Mouse (Mus musculus) cerebral cortex, adult 2 months (tissue): ENCODE results near the gene Slc34a2.

Experiments used
- WGBS: fragments of 180-500 bp; shearing (Covaris S2); methylation state at CpG from one replicate; pipeline ENCODE4 v1.1.7; 2018; 5-methylcytosine and 5-hydroxymethylcytosine counted together

The Slc34a2 gene

GRCm38 (mm10) chr5:53025276-53025973, 12.5 kb upstream of the Slc34a2 start:
- 59% methylated on average over 8 of the region's 8 CpGs for WGBS

DNA sequence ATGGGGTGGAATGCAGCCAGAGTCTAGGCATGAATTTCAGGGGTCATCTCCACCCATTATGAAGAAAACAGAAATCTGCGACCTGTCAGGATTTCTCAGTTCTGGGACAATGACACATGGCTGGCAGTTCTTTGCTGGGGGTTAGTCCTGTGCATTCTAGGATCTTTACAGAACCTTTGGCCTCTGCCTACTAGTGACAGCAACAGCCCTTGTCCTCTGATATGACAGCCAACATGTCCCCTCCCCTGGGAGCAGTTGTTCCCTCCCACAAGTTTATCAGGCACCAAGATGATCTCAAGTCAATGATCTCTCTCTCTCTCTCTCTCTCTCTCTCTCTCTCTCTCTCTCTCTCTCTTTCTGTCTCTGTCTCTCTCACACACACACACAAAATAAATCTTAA, 6.5 kb upstream of the Slc34a2 start:
- WGBS: 86% methylated on average over 1 of the region's 1 CpGs

DNA sequence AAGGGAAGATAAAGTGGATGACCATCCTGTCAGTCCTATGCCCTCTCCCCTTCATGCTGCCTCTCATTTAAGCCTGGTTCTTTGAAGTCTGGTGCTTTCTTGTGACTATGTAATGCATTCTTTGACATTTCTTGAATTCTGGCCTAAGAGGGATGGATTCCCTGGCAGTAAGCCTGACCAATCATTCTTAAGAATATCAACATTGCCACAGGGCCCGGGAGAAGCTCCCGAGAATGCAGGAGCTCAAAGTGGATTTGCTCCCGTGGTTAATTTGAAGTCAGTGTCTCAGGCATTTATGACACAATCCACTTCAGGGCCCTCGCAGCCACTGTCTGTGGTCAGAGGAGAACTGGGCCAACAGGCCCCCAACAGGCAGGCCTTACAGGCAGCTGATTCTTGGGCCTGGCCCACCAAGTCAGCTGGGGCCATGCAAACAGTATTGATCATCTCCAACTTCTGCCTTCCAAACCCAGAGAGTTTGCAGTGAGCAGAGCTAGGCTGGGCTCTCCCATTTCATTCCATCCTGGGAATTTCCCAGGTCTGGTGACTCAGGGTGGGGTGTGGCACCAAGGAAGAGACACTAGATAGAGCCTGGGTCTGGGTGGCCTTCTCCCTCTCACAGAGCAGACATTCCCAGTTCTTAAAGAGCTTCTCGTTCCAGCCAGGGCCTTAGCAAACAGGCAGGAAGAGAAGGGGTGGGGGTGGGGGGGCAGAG, 4.3 kb downstream of the Slc34a2 start:
- WGBS: 70% methylated on average over 5 of the region's 5 CpGs

DNA sequence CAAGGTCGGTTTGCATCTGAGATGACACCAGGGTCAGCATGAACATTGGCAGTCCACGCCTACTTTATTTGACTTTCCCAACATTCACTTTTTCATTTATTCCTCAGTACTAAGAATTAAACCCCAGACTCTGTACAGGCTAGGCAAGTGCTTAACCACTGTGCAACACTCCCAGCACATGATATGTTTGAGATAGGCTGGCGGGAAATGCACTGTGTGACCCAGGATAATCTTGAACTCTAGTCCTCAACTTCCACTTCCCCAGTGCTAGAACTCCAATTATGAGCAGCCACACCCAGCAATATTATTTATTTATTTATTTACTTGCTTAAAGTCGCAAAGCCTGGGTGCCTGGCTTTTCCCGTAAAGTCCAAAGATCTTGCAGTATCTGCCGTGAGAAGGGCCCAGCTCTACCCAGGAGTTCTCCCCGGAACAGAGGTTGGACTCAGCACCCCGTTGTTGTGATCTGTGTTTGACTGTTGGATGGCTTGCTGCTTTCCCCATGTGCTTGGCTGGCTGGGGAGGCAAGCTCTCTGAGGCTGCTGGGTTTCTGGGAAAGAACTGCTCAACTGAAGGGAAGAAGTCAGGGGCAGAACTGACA, 5.0 kb downstream of the Slc34a2 start:
- 93% methylated on average over 8 of the region's 8 CpGs for WGBS

DNA sequence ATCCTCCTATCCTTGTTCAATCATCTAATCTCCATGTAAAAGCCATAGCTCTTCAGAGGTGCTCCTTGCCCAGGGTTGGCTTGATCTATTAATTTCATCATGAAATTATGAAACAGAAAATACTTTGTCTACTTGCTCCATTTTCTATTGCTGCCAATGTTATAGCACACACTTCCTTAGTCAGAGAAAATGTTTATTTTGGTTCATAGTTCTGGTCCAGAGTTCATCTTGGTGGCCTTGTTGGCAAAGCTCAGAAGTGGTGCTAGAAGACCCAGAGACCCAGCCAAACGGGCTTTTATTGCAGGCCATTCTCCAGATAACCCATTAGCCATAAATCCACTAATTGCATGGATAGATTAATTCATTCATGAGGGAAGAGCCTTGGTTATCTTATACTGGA, 5.8 kb downstream of the Slc34a2 start:
- WGBS: 79% methylated on average over 1 of the region's 1 CpGs

DNA sequence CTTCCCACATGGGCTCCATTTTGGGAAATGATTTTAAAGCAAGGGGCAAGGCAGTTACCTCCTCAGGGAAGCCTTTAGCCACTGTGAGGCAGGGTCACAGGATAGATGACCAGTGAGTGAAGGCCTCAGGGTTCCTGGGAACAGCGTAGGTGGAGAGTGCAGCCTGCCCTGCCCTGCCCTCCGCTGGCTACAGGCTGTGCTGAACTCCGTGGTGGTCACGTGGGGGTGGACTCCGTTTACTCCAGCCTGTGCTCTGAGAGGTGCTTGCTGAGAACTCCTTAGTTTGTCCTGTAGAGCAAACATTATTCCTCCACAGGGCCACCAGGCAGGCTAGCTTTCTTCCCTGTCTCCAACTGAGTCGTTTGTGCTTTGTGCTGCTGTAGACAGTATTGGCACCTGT, 10.1 kb downstream of the Slc34a2 start:
- 64% methylated on average over 6 of the region's 6 CpGs for WGBS

GRCm38 (mm10) chr5:53048599-53048998, 10.7 kb downstream of the Slc34a2 start:
- 63% methylated on average over 4 of the region's 4 CpGs for WGBS

DNA sequence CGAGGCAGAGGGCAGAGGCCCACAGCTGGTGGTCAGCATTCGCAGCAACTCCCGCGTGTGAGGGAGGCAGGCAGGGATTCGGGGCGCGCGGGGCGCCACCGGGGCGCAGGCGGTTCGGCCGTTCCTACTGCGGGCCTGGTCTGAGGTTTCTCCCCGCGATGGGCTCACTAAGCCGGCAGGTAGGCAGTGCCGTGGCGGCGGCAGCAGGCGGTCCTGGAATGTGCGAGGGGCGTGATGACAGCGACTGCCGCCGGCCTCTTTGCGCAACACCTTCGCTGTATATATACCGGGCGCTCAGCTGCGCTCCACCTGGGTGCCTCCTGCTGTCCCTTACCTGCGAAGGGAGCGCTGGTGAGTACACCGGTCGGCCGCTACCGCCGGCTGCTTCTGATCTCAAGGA, 11.2 kb downstream of the Slc34a2 start:
- 4% methylated on average over 38 of the region's 39 CpGs for WGBS

GRCm38 (mm10) chr5:53050963-53051362, 13.1 kb downstream of the Slc34a2 start:
- WGBS: 81% methylated on average over 1 of the region's 1 CpGs

GRCm38 (mm10) chr5:53053246-53053645, 15.4 kb downstream of the Slc34a2 start:
- WGBS: 91% methylated on average over 2 of the region's 2 CpGs

DNA sequence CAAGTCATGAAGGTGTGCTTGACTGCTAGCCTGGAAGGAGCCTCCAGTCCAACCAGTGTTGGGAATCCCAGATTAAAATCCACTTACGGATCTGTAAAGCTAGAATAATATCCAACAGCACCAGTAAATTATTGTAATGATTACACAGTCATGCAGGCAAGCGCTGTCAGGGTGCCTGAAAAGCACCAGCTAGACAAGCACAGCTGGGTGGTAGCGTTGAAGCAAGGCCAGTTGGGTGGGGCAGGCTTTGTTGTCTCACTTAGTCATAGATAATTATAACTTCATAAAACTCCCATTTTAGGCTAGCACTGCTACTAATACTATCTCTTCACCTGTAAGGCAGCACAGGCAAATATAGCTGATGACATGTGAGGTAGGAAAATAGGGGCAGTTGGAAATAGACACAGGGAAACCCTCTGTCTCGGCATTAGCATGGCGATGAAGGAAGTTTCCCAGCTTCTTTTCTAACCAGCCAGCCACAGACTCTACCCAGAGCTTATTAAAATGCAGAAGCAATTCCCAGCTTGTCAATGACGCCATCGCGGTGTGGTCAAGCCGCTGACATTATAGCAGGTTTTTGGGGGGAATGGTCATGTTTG, 23.8 kb downstream of the Slc34a2 start:
- 86% methylated on average over 9 of the region's 9 CpGs for WGBS

GRCm38 (mm10) chr5:53074553-53074952, 36.7 kb downstream of the Slc34a2 start:
- 86% methylated on average over 6 of the region's 6 CpGs for WGBS

- 76% methylated on average over 4 of the region's 4 CpGs for WGBS
Measured at GRCm38 (mm10) chr5:53078453-53078852, 40.6 kb downstream of the Slc34a2 start.

- 89% methylated on average over 7 of the region's 7 CpGs for WGBS
Measured at GRCm38 (mm10) chr5:53087452-53087851, 49.6 kb downstream of the Slc34a2 start.

DNA sequence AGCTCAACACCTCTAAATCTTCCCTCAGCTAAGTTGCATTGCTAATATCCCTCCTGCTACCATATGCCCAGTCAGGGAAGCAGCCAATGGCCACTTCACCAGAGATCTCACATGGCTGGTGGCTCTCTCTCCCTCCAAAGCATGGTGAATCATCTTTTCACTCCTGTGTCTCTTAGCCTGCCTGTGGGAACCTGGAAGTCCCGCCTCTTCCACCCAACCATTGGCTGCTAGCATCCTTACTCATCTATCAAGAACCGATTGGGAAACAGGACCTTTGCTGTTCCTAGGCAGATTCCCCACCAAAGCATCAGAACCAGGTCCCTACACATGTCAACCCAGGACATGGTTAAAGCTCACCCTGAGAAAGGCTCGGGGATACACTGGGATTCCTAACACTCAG, 53.5 kb downstream of the Slc34a2 start:
- whole genome bisulfite sequencing: 73% methylated on average over 3 of the region's 3 CpGs

GRCm38 (mm10) chr5:53101848-53102473, 64.1 kb downstream of the Slc34a2 start:
- 83% methylated on average over 12 of the region's 12 CpGs for WGBS

DNA sequence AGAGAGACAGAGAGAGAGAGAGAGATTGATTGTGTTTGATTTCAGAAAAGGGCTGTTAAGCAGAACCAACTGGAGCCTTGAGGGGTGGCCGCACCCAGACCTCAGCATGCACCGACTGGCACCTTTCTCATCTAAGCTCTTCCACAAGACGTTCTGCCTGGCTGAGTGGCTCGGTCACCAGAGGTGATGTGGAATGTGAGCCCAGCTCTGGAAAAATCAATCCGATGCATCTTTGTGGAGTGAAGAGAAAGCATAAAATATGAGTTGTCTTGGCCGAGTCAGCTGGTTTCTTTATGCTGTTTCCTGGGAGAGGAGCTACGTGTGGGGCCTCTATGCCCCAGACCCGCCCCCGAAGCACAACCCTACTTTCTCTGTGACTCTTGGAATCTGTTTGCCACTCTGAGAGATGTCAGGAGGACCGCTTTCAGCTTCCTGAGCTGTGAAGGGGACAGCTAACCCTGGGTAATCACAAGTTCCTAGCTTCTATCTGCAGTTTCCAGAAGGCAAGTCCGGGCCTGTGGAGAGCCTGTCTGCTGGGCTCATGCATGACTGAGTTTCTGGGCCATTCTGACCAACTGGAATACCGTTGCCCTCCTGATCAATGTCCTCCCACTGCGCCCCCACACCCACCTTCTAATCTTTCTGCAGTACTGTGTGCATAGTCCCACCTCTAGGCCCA, 66.4 kb downstream of the Slc34a2 start:
- WGBS: 81% methylated on average over 13 of the region's 13 CpGs

DNA sequence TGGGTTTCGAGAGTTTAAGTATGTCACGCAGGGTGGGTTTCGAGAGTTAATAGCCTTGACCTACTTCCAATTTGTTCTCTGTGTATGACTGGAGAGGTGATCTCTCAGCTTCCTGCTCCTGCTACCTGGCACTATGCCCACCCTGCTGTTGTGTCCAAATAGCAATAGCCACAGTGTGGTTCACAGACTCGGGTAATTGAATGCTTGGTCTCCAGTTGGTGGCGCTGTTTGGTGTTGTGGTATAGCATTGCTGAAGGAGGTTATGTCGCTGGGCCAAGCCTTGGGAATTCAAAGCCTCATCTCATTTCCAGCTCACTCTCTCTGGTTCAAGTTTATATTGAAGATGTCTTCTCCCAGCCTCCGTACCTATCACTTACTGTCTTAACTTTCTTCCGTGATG, 67.8 kb downstream of the Slc34a2 start:
- 69% methylated on average over 8 of the region's 8 CpGs for WGBS

- WGBS: 68% methylated on average over 4 of the region's 4 CpGs
Measured at GRCm38 (mm10) chr5:53106125-53106524, 68.2 kb downstream of the Slc34a2 start.

DNA sequence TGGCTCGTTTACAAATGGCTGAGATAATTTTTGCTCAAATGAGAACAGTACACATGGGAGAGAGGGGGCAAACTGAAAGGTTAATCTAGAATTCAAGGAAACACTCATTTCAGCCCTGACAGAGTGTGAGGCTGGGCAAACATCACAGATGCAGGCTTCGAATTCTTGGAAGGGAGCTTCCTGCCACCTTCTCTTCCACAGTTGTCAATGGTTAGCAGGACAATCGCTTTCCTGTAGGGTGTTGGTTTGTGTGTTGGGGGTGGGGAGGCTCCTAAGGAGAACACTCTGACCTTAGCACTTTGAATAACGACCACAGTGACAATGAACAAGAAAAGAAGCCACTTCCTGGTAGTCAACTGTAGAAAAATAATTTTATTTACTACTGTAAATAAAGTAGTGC, 68.8 kb downstream of the Slc34a2 start:
- 53% methylated on average over 4 of the region's 4 CpGs for WGBS

- 80% methylated on average over 9 of the region's 9 CpGs for WGBS
Measured at GRCm38 (mm10) chr5:53108026-53108425, 70.1 kb downstream of the Slc34a2 start.

DNA sequence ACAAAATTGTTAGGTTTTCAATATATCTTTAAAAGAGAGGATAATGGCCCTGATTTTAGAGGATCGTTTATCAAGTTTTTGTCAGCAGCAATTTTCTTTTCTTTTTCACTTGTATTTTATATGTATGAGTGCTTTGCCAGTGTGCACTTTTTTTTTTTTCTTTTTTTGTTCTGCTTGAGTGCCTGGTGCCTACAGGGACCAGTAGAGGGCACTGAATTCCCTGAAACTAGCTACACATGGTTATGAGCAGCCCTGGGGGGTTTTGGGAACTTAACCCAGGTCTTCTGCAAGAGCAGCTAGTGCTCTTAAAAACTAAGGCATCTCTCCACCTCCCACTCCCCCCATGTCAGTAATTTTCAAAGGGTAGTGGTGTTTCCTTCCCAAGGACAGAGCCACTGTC, 70.8 kb downstream of the Slc34a2 start:
- WGBS: 83% methylated on average over 1 of the region's 1 CpGs
